Mouse (Mus musculus) E14TG2a.4 (cell line): ENCODE measurements around the gene Cd38.

Experiments used
- CTCF ChIP-seq: conservative IDR thresholded peaks from 2 replicates; pipeline ENCODE4 v1.5.1; 2014; ENCODE audit warnings: low read length
- NANOG ChIP-seq: IDR thresholded peaks from 2 replicates; pipeline ENCODE4 v1.6.1; 2014; ENCODE audit warnings: borderline replicate concordance, low read length, mixed read lengths
- POU5F1 ChIP-seq: IDR thresholded peaks from 2 replicates; pipeline ENCODE4 v1.6.1; 2014; ENCODE audit warnings: low read length, borderline replicate concordance

GRCm38 (mm10) chr5:43927729-43928128 lies 59.4 kb downstream of the Cd38 start:
- TF ChIP-seq CTCF (no peak), POU5F1 (no peak), NANOG (no peak)
